Mouse (Mus musculus) lung, postnatal 0 days (tissue): Measurements from ENCODE around the gene Heatr5b. TPM values are rescaled to one million over a fixed set of nuclear protein-coding genes. Genes with fewer than 3 reads are reported as not detected.
"Not testable (repeated sequence)": the region's sequence is repeated elsewhere in the genome, so short reads cannot be mapped to it uniquely, and the experiment has no call there.

ENCODE experiments used
- ATAC-seq: fragments of 200-750 bp; cut with Nextera tagmentation; 2 replicates; pipeline ENCODE4 v1.8.0; 2017; ENCODE audit warnings: moderate library complexity
- DNase-seq: peaks from one replicate; pipeline ENCODE4 v3.0.0-alpha.2; 2016; ENCODE audit warnings: low spot score
- H3K27ac ChIP-seq: fragments of 300-500 bp; sonication (generic); 2 replicates; pipeline ENCODE4 v1.5.1; 2014; ENCODE audit warnings: antibody characterized with exemption, mild to moderate bottlenecking, low read length, mixed read lengths
- H3K27me3 ChIP-seq: fragments of 300-500 bp; sonication (generic); replicated peaks from 2 replicates; pipeline ENCODE4 v1.6.1; 2014; ENCODE audit warnings: low read length, mixed read lengths; ENCODE audit not compliant: insufficient read depth
- H3K36me3 ChIP-seq: fragments of 300-500 bp; sonication (generic); 2 replicates; pipeline ENCODE4 v1.6.1; 2014; ENCODE audit warnings: low read length, mixed read lengths; ENCODE audit not compliant: insufficient read depth
- H3K4me1 ChIP-seq: fragments of 300-500 bp; sonication (generic); 2 replicates; pipeline ENCODE4 v1.6.1; 2014; ENCODE audit warnings: antibody characterized with exemption, low read depth, low read length, mixed read lengths; ENCODE audit not compliant: insufficient read depth
- H3K4me2 ChIP-seq: fragments of 300-500 bp; sonication (generic); replicated peaks from 2 replicates; pipeline ENCODE4 v1.6.1; 2014; ENCODE audit warnings: low read depth, mild to moderate bottlenecking, low read length, moderate library complexity, mixed read lengths
- H3K4me3 ChIP-seq: fragments of 300-500 bp; sonication (generic); 2 replicates; pipeline ENCODE4 v1.5.1; 2014; ENCODE audit warnings: low read depth, low read length
- H3K9ac ChIP-seq: fragments of 300-500 bp; sonication (generic); replicated peaks from 2 replicates; pipeline ENCODE4 v1.6.1; 2014; ENCODE audit warnings: low read depth, mild to moderate bottlenecking
- H3K9me3 ChIP-seq: fragments of 300-500 bp; sonication (generic); 2 replicates; pipeline ENCODE4 v1.6.1; 2016; ENCODE audit warnings: low read length, mixed read lengths
- CTCF ChIP-seq: IDR thresholded peaks from 2 replicates; pipeline ENCODE4 v1.5.1; 2016; ENCODE audit warnings: antibody characterized with exemption, mild to moderate bottlenecking
- EP300 ChIP-seq: IDR thresholded peaks from 2 replicates; pipeline ENCODE4 v1.6.1; 2016; ENCODE audit warnings: antibody characterized with exemption, mild to moderate bottlenecking, control low read depth
- WGBS: fragments of 180-500 bp; shearing (Covaris S2); extraction: QIAGEN DNeasy Blood & Tissue Kit; methylation state at CpG from one replicate; pipeline ENCODE4 v1.1.7; 2014; 5-methylcytosine and 5-hydroxymethylcytosine counted together
- polyA plus RNA-seq: library from polyadenylated mRNA; unstranded; fragments of >200 nt; fragmentation: Nextera tagmentation; extraction: Ambion mirVana; gene quantifications from 2 replicates; pipeline ENCODE4 v1.2.1, GENCODE M21; 2015

The Heatr5b gene
- polyA plus RNA-seq, 1 experiment from 2014 or later: 6.9 TPM

DNA sequence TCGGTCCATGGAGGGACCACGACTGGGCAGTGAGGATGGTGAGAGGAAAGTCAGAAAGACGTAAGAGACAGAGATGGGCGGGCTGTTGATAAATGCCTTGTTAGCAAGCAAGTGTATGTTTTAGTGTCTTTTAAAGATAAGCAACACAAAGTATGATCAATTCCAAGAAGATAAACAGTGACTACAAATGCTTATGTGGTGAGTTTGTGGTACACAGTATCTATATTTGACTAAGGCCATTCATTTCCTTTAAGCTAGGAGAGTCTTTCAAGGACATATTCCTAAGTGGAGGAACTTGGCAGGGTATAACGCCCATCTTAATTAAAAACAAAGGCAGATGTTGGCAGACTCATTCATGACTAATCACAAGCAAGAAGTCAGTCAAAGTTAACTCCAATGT is 40.8 kb downstream of the Heatr5b start:
- H3K4me3 ChIP-seq: no peak overlapping the region
- H3K27me3 ChIP-seq: no peaks in the 10 kb centered on the region
- H3K9me3 ChIP-seq: no peaks in the 10 kb centered on the region
- TF ChIP-seq EP300 (no peak), CTCF (no peak)
- DNase-seq (no peak), ATAC-seq (no peak)
- H3K4me2 ChIP-seq: no peak overlapping the region
- no peak overlapping the region for H3K9ac ChIP-seq
- WGBS: 74% methylated on average over 5 of the region's 5 CpGs
- H3K27ac ChIP-seq: no peak overlapping the region
- H3K4me1 ChIP-seq: no peaks in the 10 kb centered on the region
- H3K36me3 ChIP-seq: peaks cover 14% of the 10 kb centered on the region; the same call in 1 of the 2 replicates

DNA sequence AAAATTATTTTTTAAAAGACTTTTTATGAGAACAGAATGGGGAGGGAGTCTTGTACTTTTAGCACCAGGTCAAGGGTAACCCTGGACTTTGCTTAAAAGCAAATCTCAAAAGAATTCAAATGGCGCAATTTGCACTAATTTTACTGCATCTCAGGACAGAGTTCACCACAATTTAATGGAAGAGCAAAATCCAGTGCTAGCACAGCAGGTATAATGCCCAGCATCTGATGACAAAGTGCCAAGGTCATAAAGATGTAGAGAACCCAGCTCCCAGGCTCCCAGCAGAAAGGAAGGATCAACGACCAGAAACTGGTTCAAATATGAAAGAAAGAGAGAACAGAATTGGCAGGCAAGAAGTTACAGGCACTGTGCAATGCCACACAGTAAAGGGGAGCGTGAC is 43.0 kb downstream of the Heatr5b start:
- DNase-seq (no peak), ATAC-seq (no peak)
- no peak overlapping the region for H3K9ac ChIP-seq
- H3K27me3 ChIP-seq: no peaks in the 10 kb centered on the region
- WGBS: 84% methylated on average over 3 of the region's 3 CpGs
- H3K4me1 ChIP-seq: no peaks in the 10 kb centered on the region
- no peaks in the 10 kb centered on the region for H3K9me3 ChIP-seq
- H3K36me3 ChIP-seq: peaks cover 11% of the 10 kb centered on the region; the same call in 1 of the 2 replicates
- no peak for TF ChIP-seq CTCF
- no peak for TF ChIP-seq EP300
- no peak overlapping the region for H3K4me2 ChIP-seq
- H3K27ac ChIP-seq: no peak overlapping the region
- H3K4me3 ChIP-seq: no peak overlapping the region

DNA sequence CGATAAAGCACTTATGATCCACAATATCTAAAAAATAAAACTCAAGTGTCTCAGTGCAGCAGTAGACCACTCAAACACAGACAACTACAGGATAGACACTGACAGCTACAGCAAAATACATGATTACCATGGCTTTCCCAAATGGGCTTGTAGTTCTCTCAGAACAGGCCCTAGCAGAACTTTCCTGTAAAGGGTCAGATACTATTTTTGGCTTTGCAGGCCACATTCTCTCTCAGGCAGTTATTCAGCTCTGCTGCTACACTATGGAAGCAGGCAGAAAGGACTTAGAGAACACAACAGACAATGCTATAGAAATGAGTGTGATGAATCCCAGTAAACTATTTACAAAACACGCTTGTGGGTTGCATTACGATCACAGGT is 43.5 kb downstream of the Heatr5b start:
- Histone ChIP-seq H3K4me2 (no peak overlapping the region), H3K36me3 (peaks cover 11% of the 10 kb centered on the region; the same call in 1 of the 2 replicates), H3K4me3 (no peak overlapping the region), H3K4me1 (no peaks in the 10 kb centered on the region), H3K27me3 (no peaks in the 10 kb centered on the region), H3K9me3 (no peaks in the 10 kb centered on the region), H3K27ac (no peak overlapping the region), H3K9ac (no peak overlapping the region)
- TF ChIP-seq EP300 (no peak), CTCF (no peak)
- DNase-seq: no peak
- no peak for ATAC-seq
- 93% methylated on average over 3 of the region's 3 CpGs for WGBS

DNA sequence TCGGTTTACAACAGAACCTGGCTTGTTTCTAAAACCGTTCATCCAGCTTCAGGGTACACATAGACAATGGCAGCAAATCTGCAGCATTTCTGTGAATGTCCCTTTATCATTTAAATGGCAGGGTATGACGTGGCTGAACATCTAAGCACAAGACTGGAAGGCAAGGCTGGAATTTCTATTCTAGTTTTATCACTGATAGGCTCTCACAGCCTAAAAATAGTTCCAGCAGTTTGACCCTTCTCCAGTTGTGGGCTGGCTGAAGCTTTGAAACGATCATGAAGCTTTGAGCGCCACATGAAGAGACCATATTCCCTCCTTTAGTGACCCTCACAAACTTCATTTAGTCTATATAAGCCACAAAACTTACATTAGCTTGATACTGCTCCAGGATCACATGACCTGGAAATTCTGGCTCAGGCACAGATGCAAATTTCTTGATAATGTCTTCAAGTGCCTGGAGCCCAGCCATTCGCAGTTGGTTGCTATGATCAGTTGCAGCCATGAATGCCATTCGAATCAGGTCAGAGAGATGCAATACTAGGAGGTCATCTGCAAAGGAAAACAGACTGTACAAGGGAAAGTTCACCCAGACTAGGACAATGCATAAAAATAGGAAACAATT is 44.0 kb downstream of the Heatr5b start:
- ATAC-seq: no peak
- TF ChIP-seq EP300 (no peak), CTCF (no peak)
- Histone ChIP-seq H3K4me3 (no peak overlapping the region), H3K4me2 (no peak overlapping the region), H3K9me3 (no peaks in the 10 kb centered on the region), H3K36me3 (peaks cover 11% of the 10 kb centered on the region; the same call in 1 of the 2 replicates), H3K27ac (no peak overlapping the region), H3K9ac (no peak overlapping the region), H3K27me3 (no peaks in the 10 kb centered on the region), H3K4me1 (no peaks in the 10 kb centered on the region)
- DNase-seq: no peak
- 68% methylated on average over 7 of the region's 7 CpGs for WGBS

DNA sequence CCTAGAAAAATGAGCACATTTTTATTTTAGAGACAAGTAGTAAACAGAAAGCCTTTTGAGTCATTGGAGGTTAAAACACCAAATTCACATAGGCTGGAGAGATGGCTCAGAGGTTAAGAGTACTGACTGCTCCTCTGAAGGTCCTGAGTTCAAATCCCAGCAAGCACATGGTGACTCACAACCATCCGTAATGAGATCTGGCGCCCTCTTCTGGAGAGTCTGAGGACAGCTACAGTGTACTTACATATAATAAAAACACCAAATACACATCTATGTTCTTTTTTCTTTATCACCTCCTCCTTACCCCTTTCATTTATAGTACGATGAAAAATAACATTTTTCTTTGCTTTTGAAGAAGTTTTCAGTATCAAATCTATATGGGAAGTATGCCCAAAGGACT is 46.9 kb downstream of the Heatr5b start:
- not testable (repeated sequence) for DNase-seq, H3K4me2 ChIP-seq, H3K36me3 ChIP-seq, H3K9ac ChIP-seq, H3K9me3 ChIP-seq, H3K4me3 ChIP-seq, H3K27ac ChIP-seq, H3K27me3 ChIP-seq, ATAC-seq, H3K4me1 ChIP-seq
- 71% methylated on average over 3 of the region's 3 CpGs for WGBS
- TF ChIP-seq CTCF: 0 out of 2 replicates have a peak, but pooled peaks have one; percentile 2

DNA sequence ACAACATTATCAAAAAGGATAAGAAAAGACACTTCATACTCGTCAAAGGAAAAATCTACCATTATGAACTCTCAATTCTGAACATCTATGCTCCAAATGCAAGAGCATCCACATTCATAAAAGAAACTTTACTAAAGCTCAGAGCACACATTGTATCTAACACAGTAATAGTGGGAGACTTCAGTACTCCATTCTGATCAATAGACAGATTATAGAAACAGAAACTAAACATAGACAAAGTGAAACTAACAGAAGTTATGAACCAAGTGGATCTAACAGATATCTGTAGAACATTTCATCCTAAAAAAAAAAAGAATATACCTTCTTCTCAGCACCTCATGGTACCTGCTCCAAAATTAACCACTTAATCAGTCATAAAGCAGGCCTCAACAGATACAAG is 56.4 kb downstream of the Heatr5b start:
- Histone ChIP-seq H3K9me3 (no peaks in the 10 kb centered on the region), H3K4me1 (no peaks in the 10 kb centered on the region), H3K9ac (no peak overlapping the region), H3K27ac (no peak overlapping the region), H3K4me2 (no peak overlapping the region), H3K36me3 (no peaks in the 10 kb centered on the region), H3K4me3 (no peak overlapping the region), H3K27me3 (no peaks in the 10 kb centered on the region)
- WGBS: 92% methylated on average over 1 of the region's 1 CpGs
- ATAC-seq: no peak
- TF ChIP-seq CTCF (no peak), EP300 (no peak)
- no peak for DNase-seq

DNA sequence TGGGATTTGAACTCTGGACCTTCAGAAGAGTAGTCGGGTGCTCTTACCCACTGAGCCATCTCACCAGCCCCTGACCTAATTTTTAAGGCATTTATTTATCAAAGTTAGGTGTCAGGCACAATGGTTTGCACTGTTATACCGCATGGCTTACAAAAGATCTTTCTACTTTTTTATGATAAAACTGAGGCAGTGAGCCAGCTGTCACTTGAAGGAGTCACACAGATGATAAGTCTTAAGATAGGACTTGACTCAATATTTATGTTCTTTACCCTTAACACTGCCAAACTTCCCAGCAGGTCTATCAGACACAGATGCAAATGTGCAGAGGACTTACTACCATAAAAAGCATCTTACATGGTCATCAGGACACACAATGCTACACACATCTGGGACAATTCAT is 62.8 kb downstream of the Heatr5b start:
- TF ChIP-seq EP300: no peak
- TF ChIP-seq CTCF: no peak
- H3K4me3 ChIP-seq: no peak overlapping the region
- H3K27me3 ChIP-seq: no peaks in the 10 kb centered on the region
- H3K36me3 ChIP-seq: peaks cover 8% of the 10 kb centered on the region; the same call in 1 of the 2 replicates
- DNase-seq: no peak
- H3K4me2 ChIP-seq: no peak overlapping the region
- no peak for ATAC-seq
- no peak overlapping the region for H3K9ac ChIP-seq
- no peaks in the 10 kb centered on the region for H3K9me3 ChIP-seq
- H3K4me1 ChIP-seq: no peaks in the 10 kb centered on the region
- 72% methylated on average over 2 of the region's 2 CpGs for WGBS
- H3K27ac ChIP-seq: no peak overlapping the region
